Mouse (Mus musculus): ENCODE data around the gene Atp10b.

Atp10b gene

GRCm38 (mm10) chr11:43200089-43200488 is 50.4 kb downstream of the Atp10b start:
- DNase-seq, result no peak

- DNase-seq, result no peak
Measured at GRCm38 (mm10) chr11:43203580-43203979, 53.9 kb downstream of the Atp10b start.

DNA sequence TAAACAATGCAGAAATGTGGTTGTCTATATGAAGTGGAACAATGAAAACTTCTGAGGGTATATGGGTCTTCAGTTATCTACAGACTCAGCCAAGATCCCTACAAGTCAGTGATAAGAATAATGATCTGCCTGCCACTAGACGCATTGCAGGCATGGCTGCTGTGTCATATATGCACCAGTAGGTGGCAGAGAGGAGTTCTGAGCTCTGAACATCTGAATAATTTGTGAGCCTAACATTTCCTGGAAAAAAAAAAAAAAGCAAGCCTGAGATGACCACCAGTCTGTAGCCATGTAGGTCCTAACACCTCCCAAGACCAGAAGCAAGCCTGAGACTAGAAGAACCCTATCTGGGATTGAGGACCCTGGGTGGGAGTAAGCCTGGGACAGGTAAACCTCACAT is 63.5 kb downstream of the Atp10b start:
- no peak for DNase-seq

GRCm38 (mm10) chr11:43213740-43214139 is 64.1 kb downstream of the Atp10b start:
- DNase-seq, result no peak

- peak; percentile 23 to 35 for DNase-seq
Measured at GRCm38 (mm10) chr11:43217021-43217420, 67.3 kb downstream of the Atp10b start.

DNA sequence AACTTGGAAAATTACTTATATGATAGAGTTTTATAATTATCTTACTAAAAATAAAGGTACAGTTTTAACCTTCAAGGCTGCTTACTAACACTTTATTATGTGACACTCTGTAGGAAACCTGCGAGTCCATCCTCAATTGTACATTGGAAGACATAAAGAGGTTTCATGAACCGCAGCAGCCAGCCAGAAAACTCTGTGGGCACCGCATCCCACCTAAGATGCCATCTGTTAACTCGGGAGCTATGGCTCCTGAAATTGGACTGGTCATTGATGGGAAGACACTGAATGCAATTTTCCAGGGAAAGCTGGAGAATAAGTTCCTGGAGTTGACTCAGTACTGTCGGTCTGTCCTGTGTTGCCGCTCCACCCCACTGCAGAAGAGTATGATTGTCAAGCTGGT is 80.6 kb downstream of the Atp10b start:
- DNase-seq, result peak; percentile 34 to 41

- DNase-seq, result peak in 1 of 2 experiments; percentile 26
Measured at GRCm38 (mm10) chr11:43232073-43232472, 82.4 kb downstream of the Atp10b start.

GRCm38 (mm10) chr11:43236360-43237039 is 86.8 kb downstream of the Atp10b start:
- DNase-seq, result no peak

- DNase-seq, result no peak
Measured at GRCm38 (mm10) chr11:43239804-43240203, 90.1 kb downstream of the Atp10b start.

DNA sequence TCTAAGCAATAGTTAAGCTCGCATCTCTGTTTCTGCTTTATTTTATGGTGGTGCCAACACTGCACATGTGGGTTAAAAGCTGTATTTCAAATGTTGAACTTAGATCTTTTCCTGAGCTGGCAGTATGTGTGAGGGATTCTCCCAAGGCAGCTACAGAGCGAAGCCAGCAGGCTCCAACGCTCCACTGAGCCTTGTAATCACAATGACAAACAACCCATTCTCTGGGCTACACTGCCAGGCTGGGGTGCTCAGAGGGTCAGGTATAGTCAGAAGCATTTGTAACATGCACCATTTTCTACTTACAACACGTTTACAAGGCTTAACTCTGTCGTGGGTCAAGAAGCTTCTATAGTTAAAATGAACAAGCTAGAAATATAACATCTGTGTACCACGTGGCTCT is 103.4 kb downstream of the Atp10b start:
- no peak for DNase-seq

DNA sequence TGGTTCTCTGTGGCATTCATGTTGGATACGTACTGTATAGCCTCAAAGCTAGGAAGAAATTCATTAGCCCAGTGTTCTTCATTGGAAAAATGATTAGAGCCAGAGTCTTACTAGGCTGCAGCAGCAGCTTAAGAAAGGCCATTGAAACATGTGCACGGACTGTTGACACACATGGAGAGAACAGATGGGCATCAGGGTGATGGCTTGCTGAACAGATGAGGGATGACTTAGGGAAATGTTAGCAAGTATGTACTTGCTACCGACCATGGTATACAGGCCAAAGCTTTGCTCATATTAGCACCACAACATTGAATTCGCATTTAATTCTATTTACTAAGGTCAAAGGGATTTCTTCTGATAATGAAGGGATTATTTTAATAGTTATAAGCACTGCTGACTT is 105.6 kb downstream of the Atp10b start:
- no peak for DNase-seq

- no peak for DNase-seq
Measured at GRCm38 (mm10) chr11:43257291-43257690, 107.6 kb downstream of the Atp10b start.

DNA sequence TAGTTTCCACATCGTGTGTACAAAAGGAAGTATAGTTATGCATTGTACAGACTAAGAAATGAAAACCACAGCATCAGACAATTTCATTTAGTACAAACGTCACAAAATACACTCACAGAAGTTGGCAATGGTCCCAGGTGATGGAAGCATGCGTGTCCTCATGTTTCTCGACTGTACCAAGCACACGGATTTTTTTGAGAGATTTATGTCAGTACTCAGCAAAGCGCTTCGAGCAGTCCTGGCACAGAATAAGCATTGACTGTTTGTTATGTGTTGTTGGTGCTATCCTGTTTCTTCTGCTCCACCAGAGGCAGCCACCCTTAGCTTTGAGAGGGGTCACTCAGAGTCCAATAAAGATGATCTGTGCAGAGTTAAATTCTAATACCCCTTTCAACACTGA is 108.1 kb downstream of the Atp10b start:
- no peak for DNase-seq

DNA sequence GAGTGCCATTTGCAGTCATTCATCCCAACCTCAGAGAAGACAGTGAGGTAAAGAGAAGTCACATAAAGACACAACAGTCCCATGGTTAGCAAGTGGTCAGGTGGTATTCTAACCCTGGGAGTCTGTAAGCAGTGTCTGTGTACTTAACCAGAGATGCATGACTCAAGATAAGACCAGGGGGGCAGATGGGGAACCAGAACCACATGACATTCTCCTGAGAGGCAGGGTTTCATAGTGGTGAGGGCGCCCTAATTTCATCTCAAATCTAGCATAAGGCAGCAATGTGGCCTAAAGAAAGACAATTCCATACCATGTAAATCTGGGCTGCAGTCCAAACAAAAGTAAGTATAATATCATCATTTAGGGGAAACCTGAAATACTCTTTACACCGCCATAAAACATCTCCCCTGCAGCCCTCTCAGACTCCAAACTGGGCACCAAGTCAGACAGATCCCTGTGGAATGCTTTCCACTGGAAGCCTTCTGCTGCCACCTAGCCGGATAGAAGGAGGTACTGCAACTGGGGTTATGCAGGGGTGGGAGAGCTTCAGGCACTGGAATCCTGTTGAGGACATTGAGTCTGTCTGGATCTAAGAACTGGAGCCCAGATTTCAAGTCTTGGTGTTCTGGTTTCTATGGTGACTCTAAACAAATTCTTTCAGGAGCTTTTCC is 114.0 kb downstream of the Atp10b start:
- DNase-seq, result peak; percentile 64 to 66

DNA sequence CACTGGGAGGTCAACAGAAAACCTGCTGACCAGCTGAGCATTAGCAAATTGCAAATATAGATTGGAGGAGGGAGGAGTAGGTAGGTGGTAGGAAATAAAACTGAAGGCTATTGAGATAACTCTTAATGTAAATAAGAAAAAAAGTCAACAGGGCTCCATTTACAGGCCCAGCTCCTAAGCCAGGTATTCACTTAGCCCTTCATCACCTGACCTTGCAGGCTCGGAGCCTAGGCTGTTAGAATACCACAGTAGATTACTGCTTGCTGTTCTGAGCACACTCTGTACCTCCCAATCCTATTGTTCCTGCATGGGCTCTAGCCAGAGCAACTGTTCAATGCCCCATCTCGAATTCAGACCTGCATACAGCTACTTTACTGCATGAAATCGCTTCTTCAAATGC is 117.8 kb downstream of the Atp10b start:
- DNase-seq, result no peak

DNA sequence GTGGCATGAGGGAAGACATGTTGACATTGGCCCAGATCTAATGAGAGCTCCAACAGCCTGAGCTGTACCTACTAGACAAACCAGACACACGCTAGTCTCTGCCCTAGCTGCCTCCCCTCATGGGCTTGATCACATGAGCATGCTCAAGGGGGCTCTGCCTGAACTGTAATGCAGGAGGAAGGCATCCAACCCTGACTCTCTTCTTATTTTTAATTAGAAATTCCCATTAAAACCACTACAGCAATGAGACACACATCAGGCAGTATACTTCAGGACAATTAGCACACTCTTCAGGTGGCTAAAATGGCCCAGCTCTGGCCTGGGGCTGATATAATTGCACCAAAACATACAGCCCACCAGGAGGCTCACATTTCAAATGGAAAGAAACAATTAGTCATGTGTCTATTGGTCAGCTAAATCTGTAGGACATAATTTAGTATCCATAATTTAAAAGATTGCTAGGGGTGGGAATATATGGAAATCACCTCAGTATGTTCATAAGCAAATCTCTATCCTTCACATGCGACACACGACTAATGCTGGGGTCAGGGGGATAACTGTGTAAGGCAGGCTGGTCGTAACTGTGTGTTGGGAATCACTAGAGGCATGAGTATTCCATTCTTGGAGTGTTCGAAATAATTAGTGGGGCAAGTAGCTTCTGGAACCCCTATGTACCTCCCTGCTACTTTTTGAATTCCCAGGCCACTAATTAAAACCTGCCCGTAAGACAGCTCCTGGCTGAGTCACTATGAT is 120.0 kb downstream of the Atp10b start:
- no peak for DNase-seq

- no peak for DNase-seq
Measured at GRCm38 (mm10) chr11:43270256-43270806, 120.7 kb downstream of the Atp10b start.

DNA sequence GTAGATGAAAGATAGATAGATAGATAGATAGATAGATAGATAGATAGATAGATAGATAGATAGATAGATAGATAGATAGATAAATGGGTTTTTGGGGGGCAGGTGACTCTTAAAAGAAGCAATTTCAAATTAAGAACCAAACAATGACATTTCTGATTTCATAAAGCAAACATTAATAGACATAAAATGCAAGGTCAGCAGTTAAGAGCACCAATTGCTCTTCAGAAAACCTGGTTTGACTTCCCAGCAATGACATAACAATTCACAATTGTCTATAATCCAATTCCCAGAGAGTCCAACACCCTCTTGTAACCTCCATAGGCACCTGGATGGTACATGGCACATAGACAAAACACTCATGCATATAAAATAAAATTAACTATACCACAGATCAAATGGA is 124.2 kb downstream of the Atp10b start:
- DNase-seq, result no peak

DNA sequence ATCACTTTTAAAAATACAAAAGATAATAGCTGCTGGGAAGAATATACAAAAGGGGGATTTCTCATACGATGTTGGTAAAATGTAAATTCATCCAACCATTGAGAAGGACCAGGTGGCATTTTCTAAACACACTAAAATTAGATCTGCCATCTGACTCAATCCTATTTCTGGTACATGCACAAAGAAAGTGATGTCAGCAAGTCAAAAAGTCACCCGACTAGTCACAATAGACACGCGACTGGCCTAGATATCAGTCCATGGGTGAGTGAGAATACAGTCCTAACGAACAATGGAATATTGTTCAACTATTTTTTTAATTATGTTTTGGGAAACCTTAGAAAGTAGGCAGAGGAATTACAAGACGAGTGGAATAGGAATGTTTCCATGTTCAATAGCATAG is 147.9 kb downstream of the Atp10b start:
- peak; percentile 4 to 16 for DNase-seq

DNA sequence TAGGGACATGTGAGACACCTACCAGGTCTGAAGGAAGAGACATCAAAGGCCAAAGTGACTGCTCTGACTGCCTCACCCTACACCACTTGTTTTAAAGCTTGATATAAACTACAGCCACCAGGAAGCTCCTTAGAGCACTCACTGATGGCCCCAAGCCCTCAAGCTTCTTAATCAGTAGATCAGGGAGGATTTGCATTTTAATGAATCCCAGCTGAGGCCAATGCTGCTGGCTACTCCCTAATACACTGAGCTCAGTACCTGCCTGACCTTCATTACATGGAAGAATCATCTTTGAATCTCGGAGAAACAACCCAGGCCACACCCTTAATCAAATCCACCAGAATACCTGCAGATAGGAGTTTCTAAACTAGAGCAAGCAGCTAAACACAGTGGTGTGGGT is 161.3 kb downstream of the Atp10b start:
- no peak for DNase-seq

All from cerebellum, postnatal 36 days (tissue).